Mouse (Mus musculus) limb, embryonic 10.5 days (tissue): ENCODE results near the gene Hbb-bh1. TPM values are rescaled to one million over a fixed set of nuclear protein-coding genes. Genes with fewer than 3 reads are reported as not detected.
"Not testable (repeated sequence)": the region's sequence is repeated elsewhere in the genome, so short reads cannot be mapped to it uniquely, and the experiment has no call there.

Experiments
- DNase-seq: peaks from one replicate; pipeline ENCODE4 v3.0.0-alpha.2; 2017; ENCODE audit warnings: low spot score
- H3K27ac ChIP-seq: fragments of 300-500 bp; sonication (generic); 2 replicates; pipeline ENCODE4 v1.5.1; 2016; ENCODE audit warnings: mild to moderate bottlenecking
- H3K27me3 ChIP-seq: fragments of 300-500 bp; sonication (generic); 2 replicates; pipeline ENCODE4 v1.6.1; 2016; ENCODE audit warnings: low read depth, mild to moderate bottlenecking; ENCODE audit not compliant: poor library complexity, severe bottlenecking
- H3K36me3 ChIP-seq: fragments of 300-500 bp; sonication (generic); 2 replicates; pipeline ENCODE4 v1.6.1; 2016; ENCODE audit warnings: mild to moderate bottlenecking, moderate library complexity
- H3K4me1 ChIP-seq: fragments of 300-500 bp; sonication (generic); 2 replicates; pipeline ENCODE4 v1.6.1; 2016
- H3K4me3 ChIP-seq: fragments of 300-500 bp; sonication (generic); 2 replicates; pipeline ENCODE4 v1.5.1; 2016; ENCODE audit warnings: mild to moderate bottlenecking, moderate library complexity
- H3K9me3 ChIP-seq: fragments of 300-500 bp; sonication (generic); replicated peaks from 2 replicates; pipeline ENCODE4 v1.6.1; 2016; ENCODE audit warnings: mild to moderate bottlenecking
- WGBS: fragments of 180-500 bp; shearing (Covaris S2); methylation state at CpG from one replicate; pipeline ENCODE4 v1.1.7; 2016; 5-methylcytosine and 5-hydroxymethylcytosine counted together
- polyA plus RNA-seq: library from polyadenylated mRNA; unstranded; fragments of >200 nt; fragmentation: Nextera tagmentation; extraction: Ambion mirVana; gene quantifications from 2 replicates; pipeline ENCODE4 v1.2.1, GENCODE M21; 2016

Gene Hbb-bh1
- polyA plus RNA-seq, 1 experiment from 2014 or later: 2,391 TPM

DNA sequence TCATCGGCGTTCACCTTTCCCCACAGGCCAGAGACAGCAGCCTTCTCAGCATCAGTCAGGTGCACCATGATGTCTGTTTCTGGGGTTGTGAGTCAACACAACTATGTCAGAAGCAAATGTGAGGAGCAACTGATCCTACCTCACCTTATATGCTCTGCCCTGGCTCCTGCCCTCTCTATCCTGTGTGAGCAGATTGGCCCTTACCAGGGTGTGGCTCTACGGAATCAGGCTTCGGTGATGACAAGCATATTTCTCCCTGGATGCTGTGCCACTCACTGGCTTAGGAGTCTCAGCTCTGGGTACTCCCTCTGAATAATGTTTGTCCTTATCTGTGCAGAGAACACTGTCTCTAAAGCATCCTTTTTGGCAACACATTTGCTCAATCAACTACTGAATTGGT lies 15.2 kb downstream of the Hbb-bh1 start, which contains the start of gene Hbb-bs:
Gene Hbb-bs, minus strand, starts transcription at position 289 of the 400 bp plus-strand sequence.
- WGBS: 93% methylated on average over 4 of the region's 4 CpGs
- Histone ChIP-seq H3K4me3 (no peak within 1 kb of the TSS), H3K4me1 (no peaks in the 10 kb centered on the region), H3K27ac (no peak within 1 kb of the TSS), H3K36me3 (no peaks in the 10 kb centered on the region), H3K9me3 (no peaks in the 10 kb centered on the region), H3K27me3 (no peaks in the 10 kb centered on the region)
- no peak for DNase-seq

DNA sequence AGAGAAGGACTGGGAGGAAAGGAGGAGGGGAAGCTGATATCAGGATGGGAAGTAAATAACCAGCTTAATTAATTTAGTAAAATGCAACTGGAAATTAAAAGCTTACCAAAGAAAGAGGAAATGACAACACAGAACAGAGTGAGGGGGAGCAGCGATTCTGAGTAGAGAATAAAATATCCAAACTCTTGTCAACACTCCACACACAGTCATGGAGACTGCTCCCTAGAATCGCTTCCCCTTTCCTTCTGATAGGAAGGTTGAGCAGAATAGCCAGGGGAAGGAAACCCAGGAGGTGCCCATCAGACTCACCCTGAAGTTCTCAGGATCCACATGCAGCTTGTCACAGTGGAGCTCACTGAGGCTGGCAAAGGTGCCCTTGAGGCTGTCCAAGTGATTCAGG lies 15.8 kb downstream of the Hbb-bh1 start:
- H3K4me1 ChIP-seq, H3K4me3 ChIP-seq, H3K36me3 ChIP-seq, H3K27me3 ChIP-seq, H3K9me3 ChIP-seq, H3K27ac ChIP-seq, DNase-seq: not testable (repeated sequence)
- WGBS: no CpG with 5 or more reads among the region's 2 CpGs

DNA sequence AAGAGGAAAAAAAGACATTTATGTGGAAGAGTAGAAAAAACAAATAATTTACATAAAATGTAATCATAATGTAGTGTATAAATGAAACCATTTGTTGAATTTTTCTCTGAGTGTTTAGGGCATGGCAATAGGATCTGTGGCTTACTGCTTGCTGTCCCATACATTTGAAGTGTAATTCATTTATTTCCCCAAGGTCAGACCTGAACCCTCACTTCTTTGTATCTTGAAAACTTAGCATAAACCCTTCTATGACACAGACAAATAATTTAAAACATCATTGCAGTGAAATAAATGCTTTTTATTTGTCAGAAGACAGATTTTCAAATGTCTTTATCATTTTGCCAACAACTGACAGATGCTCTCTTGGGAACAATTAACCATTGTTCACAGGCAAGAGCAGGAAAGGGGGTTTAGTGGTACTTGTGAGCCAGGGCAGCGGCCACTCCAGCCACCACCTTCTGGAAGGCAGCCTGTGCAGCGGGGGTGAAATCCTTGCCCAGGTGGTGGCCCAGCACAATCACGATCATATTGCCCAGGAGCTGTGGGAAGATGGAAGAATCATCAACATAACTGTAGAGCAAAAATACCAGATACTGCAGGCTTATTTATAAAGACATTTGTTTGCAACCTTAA lies 16.6 kb downstream of the Hbb-bh1 start:
- Histone ChIP-seq H3K4me3 (no peak overlapping the region), H3K36me3 (no peaks in the 10 kb centered on the region), H3K4me1 (no peaks in the 10 kb centered on the region), H3K9me3 (no peaks in the 10 kb centered on the region), H3K27me3 (no peaks in the 10 kb centered on the region), H3K27ac (no peak overlapping the region)
- no peak for DNase-seq
- WGBS: 84% methylated on average over 3 of the region's 3 CpGs

GRCm38 (mm10) chr7:103825536-103826254 lies 17.3 kb downstream of the Hbb-bh1 start:
- no peak for DNase-seq
- no peak overlapping the region for H3K27ac ChIP-seq
- WGBS: 95% methylated on average over 3 of the region's 3 CpGs
- no peak overlapping the region for H3K4me3 ChIP-seq
- H3K4me1 ChIP-seq: no peaks in the 10 kb centered on the region
- H3K27me3 ChIP-seq: no peaks in the 10 kb centered on the region
- H3K36me3 ChIP-seq: no peaks in the 10 kb centered on the region
- no peaks in the 10 kb centered on the region for H3K9me3 ChIP-seq

DNA sequence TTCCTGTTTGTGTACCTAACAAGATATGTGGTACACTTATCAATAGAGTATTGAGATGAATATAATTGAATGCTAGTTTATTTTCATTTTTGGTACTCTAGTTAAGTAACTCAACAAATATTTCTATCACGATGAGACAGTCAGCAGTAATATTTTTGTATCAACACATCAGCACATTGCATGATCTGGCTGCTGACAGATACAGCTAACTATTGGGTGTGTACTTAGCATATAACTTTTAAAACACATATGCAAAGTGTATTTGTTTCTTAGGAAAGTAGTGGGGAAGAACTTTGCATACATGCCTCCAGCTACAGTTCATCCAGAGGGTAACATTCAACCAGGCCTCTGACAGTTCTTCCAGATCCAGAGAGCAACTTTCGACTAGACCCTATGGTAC lies 18.4 kb downstream of the Hbb-bh1 start:
- 95% methylated on average over 2 of the region's 2 CpGs for WGBS
- no peak overlapping the region for H3K4me3 ChIP-seq
- no peaks in the 10 kb centered on the region for H3K9me3 ChIP-seq
- no peaks in the 10 kb centered on the region for H3K4me1 ChIP-seq
- no peak overlapping the region for H3K27ac ChIP-seq
- H3K36me3 ChIP-seq: no peaks in the 10 kb centered on the region
- no peak for DNase-seq
- no peaks in the 10 kb centered on the region for H3K27me3 ChIP-seq

DNA sequence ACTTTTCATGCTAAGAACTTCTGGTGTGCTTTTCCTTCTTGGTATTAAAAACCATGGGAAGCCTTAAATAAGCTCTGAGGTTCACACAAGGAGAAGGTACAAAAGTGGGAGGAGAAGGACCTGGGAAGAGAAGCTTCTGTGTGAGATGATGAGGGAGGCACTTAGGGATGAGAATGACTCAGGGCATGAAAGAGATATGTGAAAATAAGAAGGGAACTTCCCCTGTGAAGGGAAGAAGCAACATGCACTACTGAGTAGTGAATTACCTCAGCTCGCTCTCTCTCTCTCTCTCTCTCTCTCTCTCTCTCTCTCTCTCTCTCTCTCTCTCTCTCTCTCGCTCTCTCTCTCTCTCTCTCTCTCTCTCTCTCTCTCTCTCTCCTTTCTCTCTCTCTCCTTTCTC lies 27.9 kb downstream of the Hbb-bh1 start:
- H3K9me3 ChIP-seq, H3K27me3 ChIP-seq, DNase-seq, H3K36me3 ChIP-seq, H3K27ac ChIP-seq, H3K4me1 ChIP-seq, H3K4me3 ChIP-seq: not testable (repeated sequence)
- 100% methylated on average over 1 of the region's 2 CpGs for WGBS

DNA sequence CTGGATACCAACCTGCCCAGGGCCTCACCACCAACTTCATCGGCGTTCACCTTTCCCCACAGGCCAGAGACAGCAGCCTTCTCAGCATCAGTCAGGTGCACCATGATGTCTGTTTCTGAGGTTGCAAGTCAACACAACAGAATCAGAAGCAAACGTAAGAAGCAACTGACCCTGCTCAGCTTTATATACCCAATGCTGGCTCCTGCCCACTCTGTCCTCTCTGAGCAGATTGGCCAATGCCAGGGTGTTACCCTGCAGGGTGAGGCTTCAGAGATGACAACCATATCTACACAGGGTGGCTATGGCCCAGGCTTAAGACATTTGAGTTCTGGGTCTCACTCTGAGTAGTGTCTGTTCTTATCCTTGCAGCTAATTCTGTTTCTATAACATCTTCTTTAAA lies 29.2 kb downstream of the Hbb-bh1 start, which contains the start of gene Hbb-bt:
Gene Hbb-bt, minus strand, starts transcription at position 231 of the 400 bp plus-strand sequence.
- H3K27me3 ChIP-seq: no peaks in the 10 kb centered on the region
- H3K9me3 ChIP-seq: no peaks in the 10 kb centered on the region
- no peak for DNase-seq
- H3K4me1 ChIP-seq: no peaks in the 10 kb centered on the region
- no peak within 1 kb of the TSS for H3K27ac ChIP-seq
- no peak within 1 kb of the TSS for H3K4me3 ChIP-seq
- H3K36me3 ChIP-seq: no peaks in the 10 kb centered on the region
- 84% methylated on average over 3 of the region's 3 CpGs for WGBS

DNA sequence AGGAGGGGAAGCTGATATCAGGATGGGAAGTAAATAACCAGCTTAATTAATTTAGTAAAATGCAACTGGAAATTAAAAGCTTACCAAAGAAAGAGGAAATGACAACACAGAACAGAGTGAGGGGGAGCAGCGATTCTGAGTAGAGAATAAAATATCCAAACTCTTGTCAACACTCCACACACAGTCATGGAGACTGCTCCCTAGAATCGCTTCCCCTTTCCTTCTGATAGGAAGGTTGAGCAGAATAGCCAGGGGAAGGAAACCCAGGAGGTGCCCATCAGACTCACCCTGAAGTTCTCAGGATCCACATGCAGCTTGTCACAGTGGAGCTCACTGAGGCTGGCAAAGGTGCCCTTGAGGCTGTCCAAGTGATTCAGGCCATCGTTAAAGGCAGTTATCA lies 29.8 kb downstream of the Hbb-bh1 start:
- H3K27ac ChIP-seq, H3K9me3 ChIP-seq, H3K27me3 ChIP-seq, DNase-seq, H3K4me3 ChIP-seq, H3K36me3 ChIP-seq, H3K4me1 ChIP-seq: not testable (repeated sequence)
- no CpG with 5 or more reads among the region's 3 CpGs for WGBS

- no peaks in the 10 kb centered on the region for H3K27me3 ChIP-seq
- no peaks in the 10 kb centered on the region for H3K4me1 ChIP-seq
- H3K9me3 ChIP-seq: no peaks in the 10 kb centered on the region
- H3K27ac ChIP-seq: no peak overlapping the region
- 81% methylated on average over 1 of the region's 1 CpGs for WGBS
- DNase-seq: no peak
- no peaks in the 10 kb centered on the region for H3K36me3 ChIP-seq
- H3K4me3 ChIP-seq: no peak overlapping the region
These were observed 30.8 kb downstream of the Hbb-bh1 start for GRCm38 (mm10) chr7:103812174-103812573.

DNA sequence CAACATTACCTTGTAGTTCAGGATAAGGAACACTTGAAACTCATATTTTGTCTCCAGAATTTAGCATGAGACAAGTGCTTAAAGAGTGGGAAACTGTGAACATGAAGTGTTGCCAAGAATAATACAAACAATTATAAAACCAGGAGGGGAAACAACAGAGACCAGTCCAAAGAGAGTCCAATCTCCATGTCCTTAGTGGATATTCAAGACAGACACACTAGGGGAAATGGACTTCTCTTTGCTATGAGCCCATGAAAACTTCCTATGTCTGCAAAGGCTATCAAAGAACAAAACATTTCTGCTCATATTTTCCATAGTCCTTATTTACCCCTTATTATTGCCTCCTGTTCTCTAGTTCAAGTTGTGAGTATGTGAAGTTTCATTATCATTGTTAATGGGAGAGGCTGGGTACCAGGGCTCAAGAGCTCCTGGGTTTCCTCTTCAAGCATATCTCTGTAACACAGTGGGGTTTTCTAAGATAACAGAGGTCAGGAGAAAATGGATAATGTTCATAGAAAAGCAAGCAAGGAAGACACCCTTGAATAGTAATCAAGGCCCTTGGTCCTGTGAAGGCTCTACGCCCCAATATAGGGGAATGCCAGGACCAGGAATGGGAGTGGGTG lies 31.6 kb downstream of the Hbb-bh1 start:
- Histone ChIP-seq H3K27me3 (no peaks in the 10 kb centered on the region), H3K9me3 (no peaks in the 10 kb centered on the region), H3K27ac (no peak overlapping the region), H3K4me1 (no peaks in the 10 kb centered on the region), H3K36me3 (no peaks in the 10 kb centered on the region), H3K4me3 (no peak overlapping the region)
- 75% methylated on average over 1 of the region's 1 CpGs for WGBS
- DNase-seq: no peak

- DNase-seq: no peak
- WGBS: 86% methylated on average over 3 of the region's 3 CpGs
- Histone ChIP-seq H3K27me3 (no peaks in the 10 kb centered on the region), H3K4me3 (no peak overlapping the region), H3K36me3 (no peaks in the 10 kb centered on the region), H3K27ac (no peak overlapping the region), H3K4me1 (no peaks in the 10 kb centered on the region), H3K9me3 (no peaks in the 10 kb centered on the region)
These were observed 32.2 kb downstream of the Hbb-bh1 start for GRCm38 (mm10) chr7:103810746-103811145.

GRCm38 (mm10) chr7:103810296-103810695 lies 32.7 kb downstream of the Hbb-bh1 start:
- no peak overlapping the region for H3K27ac ChIP-seq
- no peaks in the 10 kb centered on the region for H3K36me3 ChIP-seq
- no peak overlapping the region for H3K4me3 ChIP-seq
- WGBS: 84% methylated on average over 1 of the region's 1 CpGs
- no peaks in the 10 kb centered on the region for H3K9me3 ChIP-seq
- H3K27me3 ChIP-seq: no peaks in the 10 kb centered on the region
- H3K4me1 ChIP-seq: no peaks in the 10 kb centered on the region
- no peak for DNase-seq

DNA sequence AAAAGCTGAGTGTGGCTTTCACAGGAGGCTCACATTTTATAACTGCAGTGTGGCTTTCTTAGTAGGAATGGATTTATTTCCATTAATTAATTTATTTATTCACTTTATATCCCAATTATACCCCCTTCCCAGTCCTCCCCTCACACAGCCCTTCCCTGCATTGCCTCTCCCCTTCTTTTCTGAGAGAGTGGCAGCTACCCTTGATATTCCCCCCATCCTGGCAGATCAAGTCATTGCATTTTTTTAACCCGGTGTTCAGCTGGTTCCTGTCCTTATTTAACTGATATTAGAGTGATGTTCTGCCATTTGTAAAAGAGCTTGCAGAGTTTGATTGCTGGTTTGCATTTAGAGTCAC lies 33.2 kb downstream of the Hbb-bh1 start:
- no peaks in the 10 kb centered on the region for H3K4me1 ChIP-seq
- DNase-seq: no peak
- no peak overlapping the region for H3K4me3 ChIP-seq
- no peak overlapping the region for H3K27ac ChIP-seq
- no peaks in the 10 kb centered on the region for H3K9me3 ChIP-seq
- H3K27me3 ChIP-seq: no peaks in the 10 kb centered on the region
- WGBS: 62% methylated on average over 1 of the region's 1 CpGs
- no peaks in the 10 kb centered on the region for H3K36me3 ChIP-seq
